Mouse (Mus musculus) embryonic facial prominence, embryonic 15.5 days (tissue): ENCODE data around the gene Tradd. TPM values are rescaled to one million over a fixed set of nuclear protein-coding genes. Genes with fewer than 3 reads are reported as not detected.

Experiments
- ATAC-seq: fragments of 200-750 bp; cut with Nextera tagmentation; 2 replicates; pipeline ENCODE4 v1.8.0; 2017; ENCODE audit warnings: low read depth, moderate TSS enrichment; ENCODE audit not compliant: insufficient number of reproducible peaks, low FRiP score, low TSS enrichment
- H3K27ac ChIP-seq: fragments of 300-500 bp; sonication (generic); replicated peaks from 2 replicates; pipeline ENCODE4 v1.5.1; 2015; ENCODE audit warnings: mild to moderate bottlenecking, inconsistent platforms
- H3K27me3 ChIP-seq: fragments of 300-500 bp; sonication (generic); 2 replicates; pipeline ENCODE4 v1.6.1; 2015; ENCODE audit warnings: inconsistent platforms
- H3K36me3 ChIP-seq: fragments of 300-500 bp; sonication (generic); 2 replicates; pipeline ENCODE4 v1.6.1; 2015; ENCODE audit warnings: mild to moderate bottlenecking, inconsistent platforms
- H3K4me1 ChIP-seq: fragments of 300-500 bp; sonication (generic); 2 replicates; pipeline ENCODE4 v1.6.1; 2015; ENCODE audit warnings: inconsistent platforms
- H3K4me2 ChIP-seq: fragments of 300-500 bp; sonication (generic); replicated peaks from 2 replicates; pipeline ENCODE4 v1.6.1; 2015; ENCODE audit warnings: mild to moderate bottlenecking, inconsistent platforms
- H3K4me3 ChIP-seq: fragments of 300-500 bp; sonication (generic); replicated peaks from 2 replicates; pipeline ENCODE4 v1.5.1; 2015; ENCODE audit warnings: mild to moderate bottlenecking, inconsistent platforms
- H3K9ac ChIP-seq: fragments of 300-500 bp; sonication (generic); 2 replicates; pipeline ENCODE4 v1.6.1; 2015; ENCODE audit warnings: inconsistent platforms
- H3K9me3 ChIP-seq: fragments of 300-500 bp; sonication (generic); replicated peaks from 2 replicates; pipeline ENCODE4 v1.6.1; 2016; ENCODE audit warnings: inconsistent platforms
- WGBS: fragments of 180-500 bp; shearing (Covaris S2); methylation state at CpG from one replicate; pipeline ENCODE4 v1.1.7; 2015; 5-methylcytosine and 5-hydroxymethylcytosine counted together
- polyA plus RNA-seq: library from polyadenylated mRNA; unstranded; fragments of >200 nt; fragmentation: Nextera tagmentation; extraction: Ambion mirVana; gene quantifications from 2 replicates; pipeline ENCODE4 v1.2.1, GENCODE M21; 2015

The Tradd gene
- 27.4 and 28.8 TPM in 2 replicates for polyA plus RNA-seq

GRCm38 (mm10) chr8:105264024-105264982 lies at the start of gene Tradd, which contains the start of gene Fbxl8:
Gene Tradd (minus strand): TSS chr8:105264609.
Gene Fbxl8 (plus strand): TSS chr8:105264648.
- H3K4me1 ChIP-seq: peaks cover 38% of the 10 kb centered on the region
- peaks cover 69% of the 10 kb centered on the region for H3K27me3 ChIP-seq
- no peaks in the 10 kb centered on the region for H3K36me3 ChIP-seq
- 1% methylated on average over 54 of the region's 54 CpGs for WGBS
- peak within 1 kb of the TSS; percentile 54 for H3K9ac ChIP-seq
- peak; percentile 55; the same call in 1 of the 2 replicates for ATAC-seq
- H3K27ac ChIP-seq: no peak within 1 kb of the TSS
- H3K9me3 ChIP-seq: no peaks in the 10 kb centered on the region
- peak within 1 kb of the TSS; percentile 90 for H3K4me2 ChIP-seq
- peak within 1 kb of the TSS; percentile 73 for H3K4me3 ChIP-seq

- no peaks in the 10 kb centered on the region for H3K4me1 ChIP-seq
- H3K27ac ChIP-seq: no peak overlapping the region
- H3K9me3 ChIP-seq: no peaks in the 10 kb centered on the region
- ATAC-seq: no peak
- 79% methylated on average over 9 of the region's 9 CpGs for WGBS
- H3K4me3 ChIP-seq: no peak overlapping the region
- H3K9ac ChIP-seq: no peak overlapping the region
- no peak overlapping the region for H3K4me2 ChIP-seq
- peaks cover 78% of the 10 kb centered on the region for H3K36me3 ChIP-seq
- no peaks in the 10 kb centered on the region for H3K27me3 ChIP-seq
Observed at GRCm38 (mm10) chr8:105313622-105314402, 49.4 kb upstream of the Tradd start.

GRCm38 (mm10) chr8:105312891-105313481 lies 48.6 kb upstream of the Tradd start:
- ATAC-seq: no peak
- WGBS: 88% methylated on average over 8 of the region's 8 CpGs

GRCm38 (mm10) chr8:105311718-105312117 lies 47.3 kb upstream of the Tradd start:
- H3K36me3 ChIP-seq: peaks cover 81% of the 10 kb centered on the region
- H3K4me3 ChIP-seq: no peak overlapping the region
- H3K4me2 ChIP-seq: no peak overlapping the region
- H3K9ac ChIP-seq: no peak overlapping the region
- 81% methylated on average over 1 of the region's 1 CpGs for WGBS
- no peaks in the 10 kb centered on the region for H3K4me1 ChIP-seq
- no peak for ATAC-seq
- no peaks in the 10 kb centered on the region for H3K9me3 ChIP-seq
- H3K27ac ChIP-seq: no peak overlapping the region
- H3K27me3 ChIP-seq: no peaks in the 10 kb centered on the region

More at GRCm38 (mm10) chr8:105312891-105313481, 48.6 kb upstream of the Tradd start:
- Histone ChIP-seq H3K4me1 (no peaks in the 10 kb centered on the region), H3K27me3 (no peaks in the 10 kb centered on the region), H3K9me3 (no peaks in the 10 kb centered on the region), H3K4me2 (no peak overlapping the region), H3K4me3 (no peak overlapping the region), H3K27ac (no peak overlapping the region), H3K36me3 (peaks cover 78% of the 10 kb centered on the region), H3K9ac (no peak overlapping the region)

- 81% methylated on average over 8 of the region's 8 CpGs for WGBS
- H3K4me1 ChIP-seq: peaks cover 16% of the 10 kb centered on the region
- no peak overlapping the region for H3K4me3 ChIP-seq
- no peaks in the 10 kb centered on the region for H3K9me3 ChIP-seq
- H3K27me3 ChIP-seq: no peaks in the 10 kb centered on the region
- peaks cover 70% of the 10 kb centered on the region for H3K36me3 ChIP-seq
- ATAC-seq: no peak
- no peak overlapping the region for H3K27ac ChIP-seq
- H3K9ac ChIP-seq: no peak overlapping the region
- H3K4me2 ChIP-seq: no peak overlapping the region
Observed at GRCm38 (mm10) chr8:105310118-105310517, 45.7 kb upstream of the Tradd start.

GRCm38 (mm10) chr8:105309142-105309847 lies 44.9 kb upstream of the Tradd start:
- Histone ChIP-seq H3K27me3 (no peaks in the 10 kb centered on the region), H3K27ac (no peak overlapping the region), H3K9ac (no peak overlapping the region), H3K4me3 (no peak overlapping the region), H3K36me3 (peaks cover 68% of the 10 kb centered on the region), H3K9me3 (no peaks in the 10 kb centered on the region), H3K4me2 (no peak overlapping the region), H3K4me1 (peaks cover 24% of the 10 kb centered on the region)
- ATAC-seq: no peak
- 80% methylated on average over 15 of the region's 15 CpGs for WGBS

GRCm38 (mm10) chr8:105308428-105308827 lies 44.0 kb upstream of the Tradd start:
- no peaks in the 10 kb centered on the region for H3K9me3 ChIP-seq
- H3K36me3 ChIP-seq: peaks cover 71% of the 10 kb centered on the region
- H3K4me2 ChIP-seq: no peak overlapping the region
- H3K27me3 ChIP-seq: no peaks in the 10 kb centered on the region
- H3K27ac ChIP-seq: no peak overlapping the region
- no peak overlapping the region for H3K4me3 ChIP-seq
- H3K9ac ChIP-seq: no peak overlapping the region
- H3K4me1 ChIP-seq: peaks cover 29% of the 10 kb centered on the region
- WGBS: 93% methylated on average over 10 of the region's 10 CpGs
- no peak for ATAC-seq

- Histone ChIP-seq H3K4me2 (no peak overlapping the region), H3K36me3 (peaks cover 70% of the 10 kb centered on the region), H3K4me3 (no peak overlapping the region), H3K9ac (no peak overlapping the region), H3K27me3 (no peaks in the 10 kb centered on the region), H3K4me1 (peaks cover 29% of the 10 kb centered on the region), H3K9me3 (no peaks in the 10 kb centered on the region), H3K27ac (no peak overlapping the region)
- 95% methylated on average over 13 of the region's 13 CpGs for WGBS
- no peak for ATAC-seq
Observed at GRCm38 (mm10) chr8:105307670-105308069, 43.3 kb upstream of the Tradd start.

- peak; percentile 22; the same call in 1 of the 2 replicates for ATAC-seq
- WGBS: 34% methylated on average over 5 of the region's 5 CpGs
- peaks cover 69% of the 10 kb centered on the region for H3K36me3 ChIP-seq
Observed at GRCm38 (mm10) chr8:105306146-105306691, 41.8 kb upstream of the Tradd start.

More at GRCm38 (mm10) chr8:105306146-105306691, 41.8 kb upstream of the Tradd start:
- Histone ChIP-seq H3K9ac (peak overlapping the region; percentile 47), H3K9me3 (no peaks in the 10 kb centered on the region), H3K27ac (peak overlapping the region; percentile 87; the same call in 1 of the 2 replicates), H3K4me3 (peak overlapping the region; percentile 46), H3K4me1 (peaks cover 29% of the 10 kb centered on the region), H3K27me3 (no peaks in the 10 kb centered on the region), H3K4me2 (peak overlapping the region; percentile 74)
